Mouse (Mus musculus) liver, postnatal 0 days (tissue): ENCODE measurements at regions not wholly inside any gene's neighbourhood (a gene's known extent, or its start where the extent isn't known, plus 50 kb on each side); places are given as distances from the start of the nearest gene placed in this dataset.

ENCODE experiments used
- CTCF ChIP-seq: sonication (generic); IDR thresholded peaks from 2 replicates; pipeline ENCODE4 v1.5.1; 2016; ENCODE audit warnings: antibody characterized with exemption, low read depth
- EP300 ChIP-seq: IDR thresholded peaks from 2 replicates; pipeline ENCODE4 v1.6.1; 2016; ENCODE audit warnings: antibody characterized with exemption, low read depth, mild to moderate bottlenecking

DNA sequence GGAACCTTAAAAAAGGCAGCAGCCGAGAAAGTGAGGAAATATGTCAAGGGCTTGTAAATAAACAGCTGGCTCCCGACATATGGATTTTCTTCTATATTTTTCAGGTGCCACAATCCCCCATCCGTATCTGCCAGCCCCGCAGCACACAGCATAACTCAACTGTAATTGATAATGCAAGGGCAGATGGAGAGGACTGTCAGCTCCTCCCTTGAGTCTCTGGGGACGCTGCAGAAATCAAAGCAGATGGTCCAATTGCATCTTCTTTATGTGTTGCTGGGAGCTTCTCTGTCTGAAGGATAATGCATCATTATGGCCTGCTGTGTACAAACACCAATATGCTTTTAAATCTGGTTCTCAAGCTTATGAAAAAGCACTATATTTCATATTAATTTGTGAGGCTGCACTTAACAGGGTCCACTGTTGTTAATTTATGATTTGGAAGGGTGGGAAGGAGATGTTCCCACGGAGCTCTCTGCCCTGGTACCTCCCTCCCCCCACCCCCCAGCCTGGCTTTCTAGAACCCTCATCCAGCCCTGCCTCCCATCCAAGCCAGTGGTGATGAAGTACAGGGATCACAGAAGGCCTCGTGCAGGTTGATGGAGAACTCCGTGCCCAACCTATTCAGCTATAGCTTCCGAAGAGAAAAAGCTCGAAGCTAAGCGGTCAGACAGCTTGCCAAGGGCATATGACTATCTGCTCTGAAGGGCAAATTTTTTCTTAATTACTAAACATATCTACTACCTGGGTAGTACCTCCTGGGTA lies 603.7 kb downstream of the Tox3 start:
- no peak for TF ChIP-seq CTCF
- TF ChIP-seq EP300 = no peak
